Mouse (Mus musculus): ENCODE measurements around the gene Prl8a2.

The Prl8a2 gene

DNA sequence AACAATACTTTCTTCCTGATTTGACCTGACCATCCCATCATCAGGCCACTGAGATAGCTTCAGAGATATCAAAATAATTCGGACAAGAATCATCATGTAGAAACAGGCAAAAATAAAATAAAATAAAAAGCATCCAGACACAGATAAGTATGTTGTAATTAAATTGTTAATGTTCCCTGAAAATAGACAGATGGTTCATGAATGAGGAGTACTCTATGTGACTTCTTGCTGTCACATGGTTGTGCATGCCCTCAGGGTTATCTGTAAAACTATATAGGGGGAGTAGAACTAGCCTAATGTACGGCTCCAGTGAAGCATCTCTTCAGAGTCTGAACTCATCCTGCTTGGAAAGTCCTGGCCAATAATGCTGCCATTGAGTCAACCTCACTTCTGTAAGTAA is at the start of gene Prl8a2:
Gene Prl8a2, plus strand, starts transcription at position 301 of the 400 bp plus-strand sequence.
- no peak for DNase-seq

DNA sequence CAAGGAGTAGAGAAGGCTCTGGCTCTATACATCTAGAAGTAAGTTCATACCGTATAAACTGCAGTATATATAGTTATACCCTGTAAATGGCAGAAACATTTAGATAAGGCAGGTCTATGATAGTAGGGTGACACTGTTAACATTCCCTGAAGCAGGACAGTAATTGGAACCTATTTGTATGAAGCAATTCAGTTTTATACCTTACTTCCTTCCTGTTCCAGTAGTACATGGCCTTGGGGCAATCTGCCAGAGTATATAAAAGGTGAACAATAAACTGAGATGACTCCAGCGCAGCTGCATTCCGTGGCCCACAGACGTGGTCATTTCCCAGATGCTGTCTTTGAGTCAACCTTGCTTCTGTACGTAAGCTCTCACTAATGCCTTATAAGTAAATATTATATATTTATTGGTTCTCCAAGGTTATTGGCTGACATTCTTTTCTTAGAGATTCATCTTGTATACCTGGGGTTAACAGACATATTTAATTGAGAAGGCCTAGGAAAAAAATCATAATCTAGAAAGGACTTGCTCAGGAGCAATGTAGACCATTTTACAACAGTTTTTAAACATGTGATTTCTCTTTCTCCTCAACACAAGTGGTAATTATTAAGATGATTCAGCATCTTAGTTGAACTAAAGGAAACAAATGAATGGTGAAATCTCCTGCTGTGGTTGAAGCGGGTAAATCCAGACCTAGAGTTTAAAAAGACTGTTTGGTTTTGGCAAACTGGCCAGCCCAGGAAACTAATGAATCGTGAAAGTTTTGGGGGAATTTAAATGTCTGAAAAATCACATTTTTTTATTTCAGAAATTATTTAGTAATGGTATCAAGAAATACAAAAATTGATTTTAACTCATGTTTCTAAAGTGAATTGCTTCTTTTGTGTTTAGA is 32.9 kb upstream of the Prl8a2 start, which contains the start of gene Prl6a1:
Gene Prl6a1, plus strand, starts transcription at position 294 of the 892 bp plus-strand sequence.
- no peak for DNase-seq

DNA sequence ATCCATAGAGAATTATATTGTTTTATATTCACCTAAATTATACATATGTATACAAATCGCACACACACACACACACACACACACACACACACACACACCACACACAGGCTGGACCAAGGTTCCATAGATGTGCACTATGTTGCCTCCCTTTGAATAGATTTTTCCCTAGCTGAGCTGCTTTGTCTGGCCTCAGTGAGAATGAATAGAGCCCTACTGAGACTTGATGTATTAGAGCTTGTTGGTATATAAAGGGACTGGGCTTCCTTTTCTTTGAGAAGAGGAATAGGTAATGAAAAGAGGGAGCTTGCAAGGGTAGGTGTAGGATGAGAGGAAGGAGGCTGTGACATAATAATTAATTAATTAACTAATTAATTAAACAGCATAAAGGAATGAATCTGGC is 10.5 kb upstream of the Prl8a2 start:
- DNase-seq, result no peak

DNA sequence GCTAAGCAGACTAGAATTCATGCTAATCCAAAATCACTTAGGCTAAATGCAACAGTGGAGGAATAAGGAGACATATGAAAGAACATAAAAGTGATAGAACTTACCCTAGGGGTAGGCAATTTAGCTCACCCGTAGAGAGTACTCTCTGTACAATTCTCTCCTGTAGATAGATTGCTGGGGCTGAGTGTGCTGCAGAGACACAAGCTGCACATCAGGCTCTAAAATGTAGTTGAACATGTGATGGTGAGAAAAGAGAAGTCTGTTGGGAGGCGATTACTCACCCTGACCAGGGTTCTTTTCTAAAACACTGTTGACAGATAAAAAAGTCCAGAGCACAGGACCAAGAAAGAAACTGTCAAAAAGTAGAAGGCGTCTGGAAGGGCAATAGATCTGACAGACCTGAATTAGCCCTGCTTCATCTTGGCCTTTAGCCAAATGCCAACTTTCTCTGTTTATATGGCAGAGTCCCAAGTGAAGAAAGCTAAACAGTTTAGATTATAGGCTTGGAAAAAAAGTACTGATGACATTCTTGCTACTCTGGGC is 2.7 kb upstream of the Prl8a2 start:
- no peak for DNase-seq

DNA sequence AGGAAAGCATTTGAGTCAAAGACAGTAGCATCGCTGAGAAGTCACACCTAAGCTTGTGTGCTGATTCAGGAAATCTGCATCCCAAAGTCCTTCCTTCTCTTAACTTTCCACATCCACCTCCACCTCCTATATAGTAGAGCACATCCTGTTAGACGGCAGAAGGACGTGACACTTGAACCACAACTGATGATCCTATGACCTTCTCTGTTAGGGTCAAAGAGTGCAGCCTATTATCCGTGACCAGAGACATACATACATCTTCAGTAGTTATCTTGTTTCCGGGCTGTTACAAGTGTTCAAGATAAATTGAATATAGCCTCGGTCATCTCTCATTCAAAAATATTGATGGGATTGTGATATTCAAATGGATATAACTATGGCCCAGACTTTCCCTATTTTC is 45.3 kb downstream of the Prl8a2 start, which contains the start of gene Prl2b1:
Gene Prl2b1, minus strand, starts transcription at position 101 of the 400 bp plus-strand sequence.
- DNase-seq, result no peak

DNA sequence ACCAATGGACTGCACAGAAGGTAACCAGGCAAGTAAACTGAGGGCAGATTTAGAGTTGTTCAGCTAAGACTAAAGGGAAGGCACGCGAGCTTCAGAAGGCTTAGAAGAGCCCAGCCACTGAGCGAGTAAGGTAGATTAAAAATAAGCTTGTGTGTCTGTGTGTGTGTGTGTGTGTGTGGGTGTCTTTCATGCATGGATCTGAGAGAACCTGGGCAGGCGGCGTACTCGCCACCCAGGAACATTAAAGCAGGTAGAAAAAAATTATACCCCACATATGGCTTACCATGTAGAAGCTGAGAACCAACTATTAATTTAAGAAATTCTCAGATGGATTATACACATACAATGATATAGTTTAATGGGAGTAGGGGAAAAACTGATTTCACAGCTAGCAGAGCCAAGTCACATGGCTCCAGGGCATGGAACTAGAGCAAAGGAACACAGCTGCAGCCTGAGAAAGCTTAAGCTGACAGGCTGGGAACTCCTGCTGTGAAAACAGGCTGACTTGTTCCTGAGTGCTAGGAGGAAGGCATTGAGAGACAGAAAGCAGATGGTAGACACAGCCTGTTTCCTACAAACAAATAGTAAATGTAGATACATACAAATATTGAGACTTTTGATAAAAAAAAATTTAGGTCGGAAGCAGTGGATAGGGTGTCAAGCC is 53.7 kb downstream of the Prl8a2 start:
- no peak for DNase-seq

Data from kidney, postnatal 25 days (tissue).